Mouse (Mus musculus) liver, embryonic 13.5 days (tissue): Measurements from ENCODE around the gene Abca7. TPM values are rescaled to one million over a fixed set of nuclear protein-coding genes. Genes with fewer than 3 reads are reported as not detected.

ENCODE experiments used
- ATAC-seq: fragments of 200-750 bp; cut with Nextera tagmentation; 2 replicates; pipeline ENCODE4 v1.8.0; 2017; ENCODE audit warnings: low read depth, mild to moderate bottlenecking, moderate number of reproducible peaks, moderate library complexity
- DNase-seq: peaks from one replicate; pipeline ENCODE4 v3.0.0; 2022
- H3K27ac ChIP-seq: fragments of 300-500 bp; sonication (generic); 2 replicates; pipeline ENCODE4 v1.5.1; 2015; ENCODE audit warnings: moderate library complexity, mild to moderate bottlenecking, inconsistent platforms
- H3K27me3 ChIP-seq: fragments of 300-500 bp; sonication (generic); 2 replicates; pipeline ENCODE4 v1.6.1; 2015; ENCODE audit warnings: mild to moderate bottlenecking, inconsistent platforms
- H3K36me3 ChIP-seq: fragments of 300-500 bp; sonication (generic); 2 replicates; pipeline ENCODE4 v1.6.1; 2015; ENCODE audit warnings: mild to moderate bottlenecking, inconsistent platforms
- H3K4me1 ChIP-seq: fragments of 300-500 bp; sonication (generic); replicated peaks from 2 replicates; pipeline ENCODE4 v1.6.1; 2015; ENCODE audit warnings: inconsistent platforms
- H3K4me2 ChIP-seq: fragments of 300-500 bp; sonication (generic); 2 replicates; pipeline ENCODE4 v1.6.1; 2015; ENCODE audit warnings: inconsistent platforms, mild to moderate bottlenecking, moderate library complexity
- H3K4me3 ChIP-seq: fragments of 300-500 bp; sonication (generic); replicated peaks from 2 replicates; pipeline ENCODE4 v1.5.1; 2015; ENCODE audit warnings: mild to moderate bottlenecking, inconsistent platforms
- H3K9ac ChIP-seq: fragments of 300-500 bp; sonication (generic); 2 replicates; pipeline ENCODE4 v1.6.1; 2015; ENCODE audit warnings: mild to moderate bottlenecking, inconsistent platforms
- H3K9me3 ChIP-seq: fragments of 300-500 bp; sonication (generic); replicated peaks from 2 replicates; pipeline ENCODE4 v1.6.1; 2016; ENCODE audit warnings: inconsistent platforms
- WGBS: fragments of 180-500 bp; shearing (Covaris S2); methylation state at CpG from one replicate; pipeline ENCODE4 v1.1.7; 2015; ENCODE audit not compliant: insufficient replicate concordance; 5-methylcytosine and 5-hydroxymethylcytosine counted together
- polyA plus RNA-seq: library from polyadenylated mRNA; unstranded; fragments of >200 nt; fragmentation: Nextera tagmentation; extraction: Ambion mirVana; gene quantifications from 2 replicates; pipeline ENCODE4 v1.2.1, GENCODE M21; 2015

Abca7 gene
- polyA plus RNA-seq, 1 experiment from 2014 or later, result 6.3 TPM

DNA sequence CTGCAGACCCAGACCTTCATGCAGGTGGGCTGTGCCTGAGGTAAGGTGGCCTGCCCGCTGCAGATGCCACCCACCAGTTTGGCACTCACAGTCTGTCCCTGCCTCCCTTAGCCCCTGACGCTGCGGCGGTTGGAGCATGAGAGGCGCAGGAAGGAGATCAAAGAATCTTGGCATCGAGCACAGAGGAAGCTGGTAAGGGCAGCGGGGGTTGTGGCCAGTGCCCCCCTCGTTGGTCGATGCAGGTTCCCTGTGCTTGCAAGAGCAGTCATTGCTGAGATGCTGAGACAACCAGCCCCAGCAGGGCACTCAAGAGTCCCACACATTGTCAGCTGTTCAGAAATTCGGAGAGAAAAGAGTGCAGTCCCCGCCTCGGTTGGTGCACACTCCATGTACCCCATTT, 25.9 kb downstream of the Abca7 start:
- H3K9me3 ChIP-seq, result no peaks in the 10 kb centered on the region
- no peak overlapping the region for H3K9ac ChIP-seq
- peaks cover 67% of the 10 kb centered on the region for H3K4me1 ChIP-seq
- peaks cover 53% of the 10 kb centered on the region for H3K36me3 ChIP-seq
- 89% methylated on average over 12 of the region's 12 CpGs for WGBS
- DNase-seq (no peak), ATAC-seq (no peak)
- H3K4me2 ChIP-seq, result no peak overlapping the region
- no peaks in the 10 kb centered on the region for H3K27me3 ChIP-seq
- H3K4me3 ChIP-seq, result no peak overlapping the region
- no peak overlapping the region for H3K27ac ChIP-seq

- H3K9me3 ChIP-seq, result no peaks in the 10 kb centered on the region
- no peak overlapping the region for H3K4me2 ChIP-seq
- H3K4me1 ChIP-seq, result peaks cover 67% of the 10 kb centered on the region
- ATAC-seq, result no peak
- no peaks in the 10 kb centered on the region for H3K27me3 ChIP-seq
- WGBS, result 80% methylated on average over 8 of the region's 8 CpGs
- no peak overlapping the region for H3K27ac ChIP-seq
- no peak for DNase-seq
- H3K9ac ChIP-seq, result no peak overlapping the region
- H3K4me3 ChIP-seq, result no peak overlapping the region
- peaks cover 60% of the 10 kb centered on the region for H3K36me3 ChIP-seq
Measured at GRCm38 (mm10) chr10:80022806-80023205, 26.5 kb downstream of the Abca7 start.

- Histone ChIP-seq H3K4me2 (no peak overlapping the region), H3K27ac (peak overlapping the region; percentile 59), H3K36me3 (peaks cover 64% of the 10 kb centered on the region), H3K4me1 (peaks cover 70% of the 10 kb centered on the region), H3K9ac (no peak overlapping the region), H3K4me3 (no peak overlapping the region), H3K27me3 (no peaks in the 10 kb centered on the region), H3K9me3 (no peaks in the 10 kb centered on the region)
- ATAC-seq (no peak), DNase-seq (no peak)
- WGBS, result 71% methylated on average over 5 of the region's 5 CpGs
Measured at GRCm38 (mm10) chr10:80023758-80024157, 27.5 kb downstream of the Abca7 start.

DNA sequence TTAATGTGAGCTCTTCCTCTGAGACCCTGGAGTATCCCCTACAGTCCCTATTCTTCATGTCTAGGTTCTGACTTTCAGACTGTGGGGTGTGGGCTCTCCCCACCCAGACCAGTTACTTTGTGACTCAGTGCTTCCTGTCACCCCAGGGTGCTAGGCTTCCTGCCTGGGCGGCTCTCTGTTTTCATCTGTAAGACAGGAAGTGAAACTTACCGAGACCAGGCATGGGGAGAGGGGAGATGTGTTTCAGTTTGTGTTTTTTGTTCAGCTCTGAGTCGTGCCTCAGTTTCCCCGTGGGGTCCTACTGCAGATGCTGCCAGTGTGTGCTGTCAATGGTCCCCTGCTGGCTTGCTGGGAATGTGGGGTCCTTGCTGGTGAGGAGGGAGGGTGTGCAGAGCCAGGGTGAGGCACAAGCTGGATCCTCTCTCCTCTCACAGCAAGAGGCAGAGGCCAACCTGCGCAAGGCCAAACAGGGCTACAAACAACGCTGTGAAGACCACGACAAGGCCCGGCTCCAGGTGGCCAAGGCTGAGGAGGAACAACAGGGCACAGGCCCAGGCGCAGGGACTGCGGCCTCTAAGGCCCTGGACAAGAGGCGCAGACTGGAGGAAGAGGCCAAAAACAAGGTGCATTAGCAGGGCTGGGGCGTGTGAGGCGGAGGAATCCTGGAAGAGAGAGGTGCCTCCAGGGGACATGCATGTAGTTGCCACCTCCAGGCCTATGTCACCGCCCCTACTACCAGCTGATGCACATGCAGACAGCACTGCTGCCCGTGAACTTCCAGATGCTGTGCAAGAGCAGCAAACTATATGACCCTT, 28.1 kb downstream of the Abca7 start:
- WGBS, result 74% methylated on average over 15 of the region's 15 CpGs
- Histone ChIP-seq H3K36me3 (peaks cover 68% of the 10 kb centered on the region), H3K9ac (0 out of 2 replicates have a peak overlapping the region, but pooled peaks have one; percentile 23)

GRCm38 (mm10) chr10:80025044-80025347, 28.7 kb downstream of the Abca7 start:
- Histone ChIP-seq H3K27ac (peak overlapping the region; percentile 59), H3K36me3 (peaks cover 70% of the 10 kb centered on the region), H3K27me3 (no peaks in the 10 kb centered on the region), H3K4me1 (peaks cover 58% of the 10 kb centered on the region), H3K9me3 (no peaks in the 10 kb centered on the region), H3K9ac (no peak overlapping the region), H3K4me3 (no peak overlapping the region), H3K4me2 (no peak overlapping the region)
- DNase-seq (no peak), ATAC-seq (no peak)
- WGBS, result 36% methylated on average over 4 of the region's 4 CpGs

More for the DNA sequence above, 28.1 kb downstream of the Abca7 start:
- no peaks in the 10 kb centered on the region for H3K9me3 ChIP-seq
- DNase-seq (no peak), ATAC-seq (no peak)
- peak overlapping the region; percentile 59 for H3K27ac ChIP-seq
- H3K4me3 ChIP-seq, result no peak overlapping the region
- H3K4me1 ChIP-seq, result peaks cover 64% of the 10 kb centered on the region
- no peak overlapping the region for H3K4me2 ChIP-seq
- no peaks in the 10 kb centered on the region for H3K27me3 ChIP-seq

DNA sequence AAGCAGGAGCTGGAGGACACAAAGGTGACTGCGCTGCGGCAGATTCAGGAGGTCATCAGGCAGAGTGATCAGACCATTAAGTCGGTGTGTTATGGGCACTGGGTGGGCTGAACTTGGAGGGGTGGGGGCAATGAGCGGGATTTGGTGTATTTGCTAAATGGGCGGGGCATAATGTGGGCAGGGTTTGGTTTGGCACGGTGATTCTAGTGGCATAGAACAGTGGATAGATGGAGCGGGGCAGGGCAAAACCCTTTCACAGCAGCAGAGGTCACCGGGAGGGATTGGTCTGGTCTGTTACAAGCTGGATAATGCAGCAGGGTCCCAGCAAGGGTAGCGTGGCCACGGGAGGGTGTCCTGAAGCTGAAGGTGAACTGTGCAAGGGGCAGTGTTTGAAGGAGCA, 29.2 kb downstream of the Abca7 start:
- peaks cover 72% of the 10 kb centered on the region for H3K36me3 ChIP-seq
- peaks cover 53% of the 10 kb centered on the region for H3K4me1 ChIP-seq
- H3K4me3 ChIP-seq, result no peak overlapping the region
- 0 out of 2 replicates have a peak overlapping the region, but pooled peaks have one; percentile 59 for H3K27ac ChIP-seq
- H3K4me2 ChIP-seq, result no peak overlapping the region
- peak; percentile 7; the same call in 1 of the 2 replicates for ATAC-seq
- DNase-seq, result no peak
- no peak overlapping the region for H3K9ac ChIP-seq
- 70% methylated on average over 10 of the region's 10 CpGs for WGBS
- no peaks in the 10 kb centered on the region for H3K9me3 ChIP-seq
- no peaks in the 10 kb centered on the region for H3K27me3 ChIP-seq

DNA sequence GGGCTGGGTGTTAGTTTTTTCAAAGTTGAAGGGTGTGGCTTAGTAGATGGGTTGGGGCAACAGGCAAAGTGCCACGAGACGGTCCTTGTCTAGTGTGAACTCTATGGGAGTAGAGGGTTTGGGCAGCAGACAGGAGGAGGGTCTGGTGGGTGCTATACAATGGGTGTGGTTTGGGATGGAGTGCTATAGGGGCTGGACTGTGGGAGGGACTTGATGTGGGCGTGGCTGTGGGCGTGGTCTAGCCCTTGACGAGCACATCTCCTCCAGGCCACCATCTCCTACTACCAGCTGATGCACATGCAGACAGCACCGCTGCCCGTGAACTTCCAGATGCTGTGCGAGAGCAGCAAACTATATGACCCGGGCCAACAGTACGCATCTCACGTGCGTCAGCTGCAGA, 29.6 kb downstream of the Abca7 start:
- Histone ChIP-seq H3K27ac (0 out of 2 replicates have a peak overlapping the region, but pooled peaks have one; percentile 59), H3K9me3 (no peaks in the 10 kb centered on the region), H3K4me1 (peaks cover 49% of the 10 kb centered on the region), H3K4me2 (no peak overlapping the region), H3K27me3 (no peaks in the 10 kb centered on the region), H3K9ac (no peak overlapping the region), H3K4me3 (no peak overlapping the region), H3K36me3 (peaks cover 72% of the 10 kb centered on the region)
- 62% methylated on average over 12 of the region's 12 CpGs for WGBS
- ATAC-seq (peak; percentile 22; the same call in 1 of the 2 replicates), DNase-seq (peak; percentile 44)

GRCm38 (mm10) chr10:80027681-80028520, 31.6 kb downstream of the Abca7 start:
- Histone ChIP-seq H3K36me3 (peaks cover 59% of the 10 kb centered on the region), H3K9me3 (no peaks in the 10 kb centered on the region), H3K4me1 (peaks cover 62% of the 10 kb centered on the region), H3K27ac (no peak overlapping the region), H3K9ac (no peak overlapping the region), H3K27me3 (no peaks in the 10 kb centered on the region), H3K4me3 (no peak overlapping the region), H3K4me2 (no peak overlapping the region)
- DNase-seq (peak; percentile 56), ATAC-seq (peak; percentile 62)
- 67% methylated on average over 20 of the region's 20 CpGs for WGBS

GRCm38 (mm10) chr10:80028521-80028846, 32.2 kb downstream of the Abca7 start:
- Histone ChIP-seq H3K27me3 (no peaks in the 10 kb centered on the region), H3K9me3 (no peaks in the 10 kb centered on the region), H3K4me2 (no peak overlapping the region), H3K27ac (no peak overlapping the region), H3K36me3 (peaks cover 56% of the 10 kb centered on the region), H3K9ac (no peak overlapping the region), H3K4me3 (no peak overlapping the region), H3K4me1 (peaks cover 66% of the 10 kb centered on the region)
- WGBS, result 88% methylated on average over 13 of the region's 13 CpGs
- DNase-seq (no peak), ATAC-seq (no peak)

DNA sequence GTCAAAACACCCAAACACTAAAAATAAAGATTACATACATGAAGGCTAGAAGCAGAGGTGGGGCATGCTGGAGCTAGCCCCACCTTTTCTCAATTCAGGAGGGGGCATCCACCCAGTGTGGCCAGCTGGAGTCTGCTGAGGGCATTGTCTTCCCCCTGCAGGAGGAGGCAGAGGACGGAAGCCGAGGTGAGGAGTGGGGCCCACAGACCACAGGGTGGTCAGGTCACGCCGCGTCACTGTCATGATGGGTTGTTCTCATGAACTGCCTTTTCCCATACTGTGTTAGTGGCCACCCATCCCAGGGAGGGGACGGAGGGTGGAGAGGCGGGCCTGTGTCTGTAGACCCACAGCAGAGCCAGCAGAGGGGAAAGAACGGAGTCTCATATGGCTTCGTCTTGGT, 33.9 kb downstream of the Abca7 start:
- no peak for ATAC-seq
- 71% methylated on average over 9 of the region's 9 CpGs for WGBS
- no peak overlapping the region for H3K4me3 ChIP-seq

DNA sequence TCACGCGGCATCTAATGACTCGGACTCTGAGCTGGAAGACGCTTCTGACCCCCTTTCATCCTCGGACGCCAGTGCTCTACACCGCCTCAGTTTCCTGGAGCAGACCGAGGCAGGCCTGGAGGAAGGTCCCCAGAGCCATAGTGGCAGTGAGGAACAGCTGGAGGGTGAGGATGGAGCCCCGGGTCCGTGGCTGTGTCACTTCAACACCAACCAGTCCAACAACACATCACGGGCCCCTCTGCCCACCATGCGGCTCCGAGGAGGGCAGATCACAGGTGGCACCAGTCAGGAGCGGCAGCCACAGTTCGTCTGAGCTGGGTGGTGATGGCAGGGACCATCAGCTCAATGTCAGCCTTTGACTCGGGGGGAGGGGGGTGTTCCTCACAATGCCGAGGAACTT, 34.4 kb downstream of the Abca7 start:
- peaks cover 62% of the 10 kb centered on the region for H3K36me3 ChIP-seq
- peaks cover 61% of the 10 kb centered on the region for H3K4me1 ChIP-seq
- no peak overlapping the region for H3K9ac ChIP-seq
- ATAC-seq, result no peak
- no peak for DNase-seq
- peak overlapping the region; percentile 74; the same call in 1 of the 2 replicates for H3K27ac ChIP-seq
- no peak overlapping the region for H3K4me3 ChIP-seq
- 86% methylated on average over 17 of the region's 17 CpGs for WGBS
- no peak overlapping the region for H3K4me2 ChIP-seq
- H3K27me3 ChIP-seq, result no peaks in the 10 kb centered on the region
- no peaks in the 10 kb centered on the region for H3K9me3 ChIP-seq

More for the DNA sequence above, 33.9 kb downstream of the Abca7 start:
- Histone ChIP-seq H3K27me3 (no peaks in the 10 kb centered on the region), H3K36me3 (peaks cover 56% of the 10 kb centered on the region), H3K9ac (peak overlapping the region; percentile 7; the same call in 1 of the 2 replicates), H3K27ac (no peak overlapping the region; the same call in 1 of the 2 replicates), H3K9me3 (no peaks in the 10 kb centered on the region), H3K4me2 (no peak overlapping the region), H3K4me1 (peaks cover 62% of the 10 kb centered on the region)
- DNase-seq, result no peak
